Mouse (Mus musculus) E14TG2a.4 (cell line): ENCODE data around the gene Bcl11b.

Experiments used
- H3K27me3 ChIP-seq: 2 replicates; pipeline ENCODE4 v1.6.1; 2014; ENCODE audit warnings: low read length, control low read depth; ENCODE audit not compliant: insufficient read depth
- H3K36me3 ChIP-seq: 2 replicates; pipeline ENCODE4 v1.6.1; 2014; ENCODE audit warnings: low read length, control low read depth; ENCODE audit not compliant: insufficient read depth
- H3K4me1 ChIP-seq: replicated peaks from 2 replicates; pipeline ENCODE4 v1.6.1; 2014; ENCODE audit warnings: low read depth, low read length, control low read depth
- H3K4me3 ChIP-seq: replicated peaks from 2 replicates; pipeline ENCODE4 v1.5.1; 2014; ENCODE audit warnings: mild to moderate bottlenecking, low read length
- H3K9me3 ChIP-seq: 2 replicates; pipeline ENCODE4 v1.6.1; 2014; ENCODE audit warnings: low read length, control low read depth
- CTCF ChIP-seq: conservative IDR thresholded peaks from 2 replicates; pipeline ENCODE4 v1.5.1; 2014; ENCODE audit warnings: low read length
- NANOG ChIP-seq: IDR thresholded peaks from 2 replicates; pipeline ENCODE4 v1.6.1; 2014; ENCODE audit warnings: borderline replicate concordance, low read length, mixed read lengths
- POU5F1 ChIP-seq: IDR thresholded peaks from 2 replicates; pipeline ENCODE4 v1.6.1; 2014; ENCODE audit warnings: low read length, borderline replicate concordance

Bcl11b gene

GRCm38 (mm10) chr12:108012003-108012402, 8.6 kb upstream of the Bcl11b start:
- no peaks in the 10 kb centered on the region for H3K36me3 ChIP-seq

GRCm38 (mm10) chr12:108010346-108010745, 6.9 kb upstream of the Bcl11b start:
- peaks cover 74% of the 10 kb centered on the region for H3K27me3 ChIP-seq
- no peaks in the 10 kb centered on the region for H3K9me3 ChIP-seq
- TF ChIP-seq CTCF (no peak), POU5F1 (no peak)

More at GRCm38 (mm10) chr12:108012003-108012402, 8.6 kb upstream of the Bcl11b start:
- TF ChIP-seq NANOG (no peak), CTCF (no peak), POU5F1 (no peak)
- H3K27me3 ChIP-seq: peaks cover 63% of the 10 kb centered on the region
- peaks cover 10% of the 10 kb centered on the region for H3K4me1 ChIP-seq
- peak overlapping the region; percentile 20 for H3K4me3 ChIP-seq
- H3K9me3 ChIP-seq: no peaks in the 10 kb centered on the region

GRCm38 (mm10) chr12:108009156-108009555, 5.8 kb upstream of the Bcl11b start:
- Histone ChIP-seq H3K4me1 (peaks cover 34% of the 10 kb centered on the region), H3K27me3 (peaks cover 77% of the 10 kb centered on the region), H3K9me3 (no peaks in the 10 kb centered on the region), H3K4me3 (no peak overlapping the region), H3K36me3 (no peaks in the 10 kb centered on the region)
- TF ChIP-seq NANOG (no peak), CTCF (no peak), POU5F1 (no peak)

More at GRCm38 (mm10) chr12:108010346-108010745, 6.9 kb upstream of the Bcl11b start:
- Histone ChIP-seq H3K4me3 (no peak overlapping the region), H3K4me1 (peaks cover 24% of the 10 kb centered on the region), H3K36me3 (no peaks in the 10 kb centered on the region)

- Histone ChIP-seq H3K4me3 (peak overlapping the region; percentile 81), H3K27me3 (peaks cover 83% of the 10 kb centered on the region), H3K9me3 (no peaks in the 10 kb centered on the region), H3K4me1 (peaks cover 38% of the 10 kb centered on the region), H3K36me3 (no peaks in the 10 kb centered on the region)
- no peak for TF ChIP-seq POU5F1
- TF ChIP-seq NANOG: no peak
- no peak for TF ChIP-seq CTCF
Observed at GRCm38 (mm10) chr12:108005816-108006626, 2.6 kb upstream of the Bcl11b start.

- Histone ChIP-seq H3K36me3 (no peaks in the 10 kb centered on the region), H3K4me1 (peaks cover 38% of the 10 kb centered on the region), H3K4me3 (peak overlapping the region; percentile 81), H3K27me3 (peaks cover 87% of the 10 kb centered on the region), H3K9me3 (no peaks in the 10 kb centered on the region)
- TF ChIP-seq NANOG: no peak
- TF ChIP-seq POU5F1: no peak
- no peak for TF ChIP-seq CTCF
Observed at GRCm38 (mm10) chr12:108005488-108005800, 2.0 kb upstream of the Bcl11b start.

- Histone ChIP-seq H3K36me3 (no peaks in the 10 kb centered on the region), H3K27me3 (peaks cover 89% of the 10 kb centered on the region), H3K4me3 (peak overlapping the region; percentile 81), H3K4me1 (peaks cover 38% of the 10 kb centered on the region), H3K9me3 (no peaks in the 10 kb centered on the region)
- TF ChIP-seq POU5F1 (no peak), CTCF (no peak), NANOG (no peak)
Observed at GRCm38 (mm10) chr12:108004701-108005487, 1.5 kb upstream of the Bcl11b start.

GRCm38 (mm10) chr12:108003928-108004327, 526 bp upstream of the Bcl11b start:
- no peaks in the 10 kb centered on the region for H3K36me3 ChIP-seq
- TF ChIP-seq POU5F1 (no peak), CTCF (peak; percentile 17; the same call in 1 of the 2 replicates)
- H3K4me1 ChIP-seq: peaks cover 35% of the 10 kb centered on the region
- peak overlapping the region; percentile 81 for H3K4me3 ChIP-seq
- H3K27me3 ChIP-seq: peaks cover 93% of the 10 kb centered on the region
- no peaks in the 10 kb centered on the region for H3K9me3 ChIP-seq

GRCm38 (mm10) chr12:108002436-108003189, 789 bp downstream of the Bcl11b start:
- Histone ChIP-seq H3K4me1 (peaks cover 35% of the 10 kb centered on the region), H3K36me3 (no peaks in the 10 kb centered on the region), H3K9me3 (no peaks in the 10 kb centered on the region)

More at GRCm38 (mm10) chr12:108002436-108003189, 789 bp downstream of the Bcl11b start:
- no peak for TF ChIP-seq POU5F1
- no peak for TF ChIP-seq NANOG
- TF ChIP-seq CTCF: no peak
- H3K4me3 ChIP-seq: peak overlapping the region; percentile 81
- H3K27me3 ChIP-seq: peaks cover 92% of the 10 kb centered on the region
